Mouse (Mus musculus): ENCODE measurements at regions not wholly inside any gene's neighbourhood (a gene's known extent, or its start where the extent isn't known, plus 50 kb on each side); places are given as distances from the start of the nearest gene placed in this dataset.

DNA sequence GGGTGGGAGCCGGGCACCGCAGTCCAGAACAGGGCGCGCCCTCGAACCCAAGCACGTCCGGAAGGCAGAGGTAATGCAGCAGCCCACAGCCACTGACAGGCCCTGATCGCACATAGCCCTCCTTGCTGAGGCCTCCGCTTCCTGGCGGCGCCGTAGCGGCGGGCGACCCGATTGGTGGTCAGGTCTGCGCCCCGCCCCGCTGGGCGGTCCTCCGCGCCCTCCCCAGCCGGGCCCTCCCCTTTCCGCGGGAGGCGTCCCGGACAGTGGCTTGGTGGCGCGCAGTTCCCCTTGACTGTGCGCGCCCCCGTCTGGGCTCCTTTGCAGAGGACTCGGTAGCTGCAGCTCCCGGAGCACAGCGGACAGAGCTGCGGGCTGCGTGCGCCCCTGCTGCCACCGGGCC, 375.5 kb upstream of the Asap2 start:
- DNase-seq (ENCODE audit: extremely low spot score), result peak; percentile 71
